Mouse (Mus musculus): Measurements from ENCODE around the gene Sema3g. TPM values are rescaled to one million over a fixed set of nuclear protein-coding genes. Genes with fewer than 3 reads are reported as not detected.

Sema3g gene
- polyA plus RNA-seq, 1 experiment from 2014 or later = 3.8 TPM

GRCm38 (mm10) chr14:31182786-31183290 is 34.8 kb upstream of the Sema3g start:
- Histone ChIP-seq H3K27ac (peak overlapping the region; percentile 56), H3K36me3 (peaks cover 99% of the 10 kb centered on the region), H3K9ac (no peak overlapping the region), H3K4me2 (no peak overlapping the region), H3K9me3 (replicated peaks) (no peaks in the 10 kb centered on the region), H3K27me3 (no peaks in the 10 kb centered on the region), H3K4me1 (peaks cover 10% of the 10 kb centered on the region; the same call in 1 of the 2 replicates), H3K4me3 (replicated peaks) (no peak overlapping the region)
- peak; percentile 40; the same call in 1 of the 2 replicates for ATAC-seq (replicated peaks; ENCODE audit: low FRiP score)
- 63% methylated on average over 2 of the region's 2 CpGs for WGBS

GRCm38 (mm10) chr14:31183541-31183940 is 34.1 kb upstream of the Sema3g start:
- Histone ChIP-seq H3K4me1 (peaks cover 10% of the 10 kb centered on the region; the same call in 1 of the 2 replicates), H3K9me3 (replicated peaks) (no peaks in the 10 kb centered on the region), H3K36me3 (peaks cover 100% of the 10 kb centered on the region), H3K27me3 (no peaks in the 10 kb centered on the region), H3K9ac (no peak overlapping the region), H3K4me2 (no peak overlapping the region), H3K4me3 (replicated peaks) (no peak overlapping the region), H3K27ac (peak overlapping the region; percentile 18)
- no peak for ATAC-seq (replicated peaks; ENCODE audit: low FRiP score)
- 83% methylated on average over 5 of the region's 5 CpGs for WGBS

GRCm38 (mm10) chr14:31184195-31184594 is 33.5 kb upstream of the Sema3g start:
- no peak overlapping the region for H3K9ac ChIP-seq
- H3K4me3 ChIP-seq (replicated peaks) = no peak overlapping the region
- H3K27me3 ChIP-seq = no peaks in the 10 kb centered on the region
- no peak overlapping the region for H3K4me2 ChIP-seq
- peaks cover 10% of the 10 kb centered on the region; the same call in 1 of the 2 replicates for H3K4me1 ChIP-seq
- H3K27ac ChIP-seq = no peak overlapping the region
- peaks cover 100% of the 10 kb centered on the region for H3K36me3 ChIP-seq
- ATAC-seq (replicated peaks; ENCODE audit: low FRiP score) = no peak
- no peaks in the 10 kb centered on the region for H3K9me3 ChIP-seq (replicated peaks)
- WGBS = 92% methylated on average over 12 of the region's 12 CpGs

GRCm38 (mm10) chr14:31186656-31187055 is 31.0 kb upstream of the Sema3g start:
- Histone ChIP-seq H3K27me3 (no peaks in the 10 kb centered on the region), H3K4me1 (peaks cover 10% of the 10 kb centered on the region; the same call in 1 of the 2 replicates), H3K9me3 (replicated peaks) (no peaks in the 10 kb centered on the region), H3K4me3 (replicated peaks) (no peak overlapping the region), H3K9ac (no peak overlapping the region), H3K27ac (no peak overlapping the region), H3K4me2 (no peak overlapping the region), H3K36me3 (peaks cover 100% of the 10 kb centered on the region)
- no peak for ATAC-seq (replicated peaks; ENCODE audit: low FRiP score)
- 74% methylated on average over 4 of the region's 4 CpGs for WGBS

GRCm38 (mm10) chr14:31188771-31189181 is 28.9 kb upstream of the Sema3g start:
- H3K4me2 ChIP-seq = no peak overlapping the region
- no peaks in the 10 kb centered on the region for H3K27me3 ChIP-seq
- H3K9me3 ChIP-seq (replicated peaks) = no peaks in the 10 kb centered on the region
- no peak for ATAC-seq (replicated peaks; ENCODE audit: low FRiP score)
- H3K9ac ChIP-seq = no peak overlapping the region
- H3K4me3 ChIP-seq (replicated peaks) = no peak overlapping the region
- H3K36me3 ChIP-seq = peaks cover 100% of the 10 kb centered on the region
- no peak overlapping the region for H3K27ac ChIP-seq
- H3K4me1 ChIP-seq = peaks cover 4% of the 10 kb centered on the region; the same call in 1 of the 2 replicates
- 80% methylated on average over 6 of the region's 6 CpGs for WGBS

GRCm38 (mm10) chr14:31189348-31189747 is 28.3 kb upstream of the Sema3g start:
- no peaks in the 10 kb centered on the region for H3K27me3 ChIP-seq
- ATAC-seq (replicated peaks; ENCODE audit: low FRiP score) = no peak
- H3K4me1 ChIP-seq = peaks cover 4% of the 10 kb centered on the region; the same call in 1 of the 2 replicates
- peaks cover 100% of the 10 kb centered on the region for H3K36me3 ChIP-seq
- no peak overlapping the region for H3K9ac ChIP-seq
- WGBS = 96% methylated on average over 3 of the region's 3 CpGs
- H3K9me3 ChIP-seq (replicated peaks) = no peaks in the 10 kb centered on the region
- no peak overlapping the region for H3K27ac ChIP-seq
- no peak overlapping the region for H3K4me2 ChIP-seq
- H3K4me3 ChIP-seq (replicated peaks) = no peak overlapping the region

GRCm38 (mm10) chr14:31191936-31192335 is 25.7 kb upstream of the Sema3g start:
- Histone ChIP-seq H3K4me1 (peaks cover 6% of the 10 kb centered on the region; the same call in 1 of the 2 replicates), H3K36me3 (peaks cover 97% of the 10 kb centered on the region), H3K27ac (no peak overlapping the region), H3K9me3 (replicated peaks) (no peaks in the 10 kb centered on the region), H3K4me2 (no peak overlapping the region), H3K9ac (no peak overlapping the region), H3K27me3 (no peaks in the 10 kb centered on the region), H3K4me3 (replicated peaks) (no peak overlapping the region)
- WGBS = 80% methylated on average over 2 of the region's 2 CpGs
- ATAC-seq (replicated peaks; ENCODE audit: low FRiP score) = no peak

GRCm38 (mm10) chr14:31193791-31194190 is 23.9 kb upstream of the Sema3g start:
- no peak for ATAC-seq (replicated peaks; ENCODE audit: low FRiP score)
- Histone ChIP-seq H3K4me3 (replicated peaks) (no peak overlapping the region), H3K9ac (no peak overlapping the region), H3K27me3 (no peaks in the 10 kb centered on the region), H3K9me3 (replicated peaks) (no peaks in the 10 kb centered on the region), H3K4me1 (peaks cover 10% of the 10 kb centered on the region), H3K36me3 (peaks cover 96% of the 10 kb centered on the region), H3K27ac (no peak overlapping the region), H3K4me2 (no peak overlapping the region)
- 85% methylated on average over 7 of the region's 7 CpGs for WGBS

- ATAC-seq (replicated peaks; ENCODE audit: low FRiP score) = no peak
- no peaks in the 10 kb centered on the region for H3K27me3 ChIP-seq
- H3K4me2 ChIP-seq = no peak overlapping the region
- H3K27ac ChIP-seq = no peak overlapping the region
- H3K4me3 ChIP-seq (replicated peaks) = no peak overlapping the region
- no peak overlapping the region for H3K9ac ChIP-seq
- WGBS = 81% methylated on average over 2 of the region's 2 CpGs
- H3K9me3 ChIP-seq (replicated peaks) = no peaks in the 10 kb centered on the region
- H3K36me3 ChIP-seq = peaks cover 96% of the 10 kb centered on the region
- peaks cover 10% of the 10 kb centered on the region for H3K4me1 ChIP-seq
Observed at GRCm38 (mm10) chr14:31194441-31194840, 23.2 kb upstream of the Sema3g start.

GRCm38 (mm10) chr14:31194891-31195513 is 22.7 kb upstream of the Sema3g start:
- Histone ChIP-seq H3K9me3 (replicated peaks) (no peaks in the 10 kb centered on the region), H3K4me1 (peaks cover 10% of the 10 kb centered on the region), H3K4me2 (no peak overlapping the region), H3K27ac (no peak overlapping the region; the same call in 1 of the 2 replicates), H3K9ac (no peak overlapping the region), H3K27me3 (no peaks in the 10 kb centered on the region), H3K36me3 (peaks cover 96% of the 10 kb centered on the region), H3K4me3 (replicated peaks) (no peak overlapping the region)
- WGBS = 59% methylated on average over 14 of the region's 14 CpGs
- ATAC-seq (replicated peaks; ENCODE audit: low FRiP score) = no peak

GRCm38 (mm10) chr14:31195521-31195920 is 22.1 kb upstream of the Sema3g start:
- H3K9ac ChIP-seq = no peak overlapping the region
- no peak overlapping the region for H3K27ac ChIP-seq
- WGBS = 96% methylated on average over 4 of the region's 4 CpGs
- peaks cover 10% of the 10 kb centered on the region for H3K4me1 ChIP-seq
- no peak overlapping the region for H3K4me3 ChIP-seq (replicated peaks)
- H3K9me3 ChIP-seq (replicated peaks) = no peaks in the 10 kb centered on the region
- no peak for ATAC-seq (replicated peaks; ENCODE audit: low FRiP score)
- H3K36me3 ChIP-seq = peaks cover 96% of the 10 kb centered on the region
- no peak overlapping the region for H3K4me2 ChIP-seq
- H3K27me3 ChIP-seq = no peaks in the 10 kb centered on the region

GRCm38 (mm10) chr14:31195968-31196367 is 21.7 kb upstream of the Sema3g start:
- H3K9ac ChIP-seq = no peak overlapping the region
- H3K4me3 ChIP-seq (replicated peaks) = no peak overlapping the region
- H3K9me3 ChIP-seq (replicated peaks) = no peaks in the 10 kb centered on the region
- ATAC-seq (replicated peaks; ENCODE audit: low FRiP score) = no peak
- H3K27ac ChIP-seq = no peak overlapping the region
- H3K4me2 ChIP-seq = no peak overlapping the region
- peaks cover 10% of the 10 kb centered on the region for H3K4me1 ChIP-seq
- no peaks in the 10 kb centered on the region for H3K27me3 ChIP-seq
- H3K36me3 ChIP-seq = peaks cover 96% of the 10 kb centered on the region
